Mouse (Mus musculus) lung, embryonic 14.5 days (tissue): Measurements from ENCODE around the gene Fndc5. TPM values are rescaled to one million over a fixed set of nuclear protein-coding genes. Genes with fewer than 3 reads are reported as not detected.

ENCODE experiments used
- ATAC-seq: fragments of 200-750 bp; cut with Nextera tagmentation; 2 replicates; pipeline ENCODE4 v1.8.0; 2017; ENCODE audit warnings: mild to moderate bottlenecking, moderate TSS enrichment, moderate library complexity; ENCODE audit not compliant: insufficient read depth
- DNase-seq: peaks from one replicate; pipeline ENCODE4 v3.0.0-alpha.2; 2015
- H3K27ac ChIP-seq: fragments of 300-500 bp; sonication (generic); 2 replicates; pipeline ENCODE4 v1.5.1; 2014; ENCODE audit warnings: low read depth, mild to moderate bottlenecking, moderate library complexity
- H3K27me3 ChIP-seq: fragments of 300-500 bp; sonication (generic); 2 replicates; pipeline ENCODE4 v1.6.1; 2014; ENCODE audit warnings: low read length, control low read depth; ENCODE audit not compliant: insufficient read depth
- H3K36me3 ChIP-seq: fragments of 300-500 bp; sonication (generic); 2 replicates; pipeline ENCODE4 v1.6.1; 2014; ENCODE audit warnings: control low read depth; ENCODE audit not compliant: insufficient read depth
- H3K4me1 ChIP-seq: fragments of 300-500 bp; sonication (generic); 2 replicates; pipeline ENCODE4 v1.6.1; 2014; ENCODE audit warnings: antibody characterized with exemption, control low read depth; ENCODE audit not compliant: insufficient read depth
- H3K4me2 ChIP-seq: fragments of 300-500 bp; sonication (generic); 2 replicates; pipeline ENCODE4 v1.6.1; 2014; ENCODE audit warnings: mild to moderate bottlenecking
- H3K4me3 ChIP-seq: fragments of 300-500 bp; sonication (generic); 2 replicates; pipeline ENCODE4 v1.5.1; 2014; ENCODE audit warnings: low read depth, low read length
- H3K9ac ChIP-seq: fragments of 300-500 bp; sonication (generic); 2 replicates; pipeline ENCODE4 v1.6.1; 2014
- H3K9me3 ChIP-seq: fragments of 300-500 bp; sonication (generic); 2 replicates; pipeline ENCODE4 v1.6.1; 2016; ENCODE audit warnings: low read depth, low read length, control low read depth
- CTCF ChIP-seq: IDR thresholded peaks from 2 replicates; pipeline ENCODE4 v1.5.1; 2016; ENCODE audit warnings: antibody characterized with exemption, low read depth
- WGBS: fragments of 180-500 bp; shearing (Covaris S2); extraction: QIAGEN DNeasy Blood & Tissue Kit; methylation state at CpG from one replicate; pipeline ENCODE4 v1.1.7; 2014; 5-methylcytosine and 5-hydroxymethylcytosine counted together
- polyA plus RNA-seq: library from polyadenylated mRNA; unstranded; fragments of >200 nt; fragmentation: Nextera tagmentation; extraction: Ambion mirVana; gene quantifications from 2 replicates; pipeline ENCODE4 v1.2.1, GENCODE M21; 2014

The Fndc5 gene
- polyA plus RNA-seq, 1 experiment from 2014 or later, result 2.1 TPM

GRCm38 (mm10) chr4:129117720-129118510, 18.9 kb upstream of the Fndc5 start:
- Histone ChIP-seq H3K4me3 (no peak overlapping the region), H3K9ac (no peak overlapping the region), H3K4me1 (peaks cover under 1% of the 10 kb centered on the region; the same call in 1 of the 2 replicates), H3K4me2 (no peak overlapping the region), H3K27ac (no peak overlapping the region), H3K36me3 (no peaks in the 10 kb centered on the region), H3K9me3 (no peaks in the 10 kb centered on the region), H3K27me3 (peaks cover 34% of the 10 kb centered on the region)
- no peak for ATAC-seq
- WGBS, result 84% methylated on average over 14 of the region's 14 CpGs
- DNase-seq, result no peak
- no peak for TF ChIP-seq CTCF

GRCm38 (mm10) chr4:129119708-129120107, 17.1 kb upstream of the Fndc5 start:
- 61% methylated on average over 10 of the region's 10 CpGs for WGBS
- H3K4me3 ChIP-seq, result no peak overlapping the region
- no peak for TF ChIP-seq CTCF

GRCm38 (mm10) chr4:129120520-129121445, 16.0 kb upstream of the Fndc5 start:
- Histone ChIP-seq H3K9me3 (no peaks in the 10 kb centered on the region), H3K9ac (no peak overlapping the region), H3K27ac (no peak overlapping the region), H3K27me3 (peaks cover 46% of the 10 kb centered on the region), H3K4me1 (peaks cover 2% of the 10 kb centered on the region; the same call in 1 of the 2 replicates), H3K4me3 (peak overlapping the region; percentile 38), H3K36me3 (no peaks in the 10 kb centered on the region), H3K4me2 (peak overlapping the region; percentile 88)
- peak; percentile 59 for TF ChIP-seq CTCF
- peak; percentile 91 for DNase-seq
- WGBS, result 1% methylated on average over 59 of the region's 59 CpGs
- peak; percentile 35 for ATAC-seq

More at GRCm38 (mm10) chr4:129119708-129120107, 17.1 kb upstream of the Fndc5 start:
- ATAC-seq, result no peak
- Histone ChIP-seq H3K27me3 (peaks cover 38% of the 10 kb centered on the region), H3K4me2 (no peak overlapping the region), H3K9ac (no peak overlapping the region), H3K4me1 (no peaks in the 10 kb centered on the region; the same call in 1 of the 2 replicates), H3K9me3 (no peaks in the 10 kb centered on the region), H3K36me3 (no peaks in the 10 kb centered on the region), H3K27ac (no peak overlapping the region)
- no peak for DNase-seq

- WGBS, result under 1% methylated on average over 17 of the region's 17 CpGs
- Histone ChIP-seq H3K27me3 (peaks cover 46% of the 10 kb centered on the region), H3K4me3 (peak within 1 kb of the TSS; percentile 38), H3K4me1 (peaks cover 4% of the 10 kb centered on the region; the same call in 1 of the 2 replicates), H3K9me3 (no peaks in the 10 kb centered on the region), H3K27ac (no peak within 1 kb of the TSS), H3K36me3 (no peaks in the 10 kb centered on the region), H3K9ac (no peak within 1 kb of the TSS), H3K4me2 (peak within 1 kb of the TSS; percentile 88)
- TF ChIP-seq CTCF, result no peak
- no peak for ATAC-seq
- DNase-seq, result no peak
Observed at GRCm38 (mm10) chr4:129121569-129122086, 15.2 kb upstream of the Fndc5 start, which contains the start of gene Hpca. Gene Hpca (minus strand): TSS chr4:129122036.

- no peak overlapping the region for H3K4me2 ChIP-seq
- H3K4me1 ChIP-seq, result peaks cover 4% of the 10 kb centered on the region; the same call in 1 of the 2 replicates
- DNase-seq (no peak), ATAC-seq (no peak)
- TF ChIP-seq CTCF, result no peak
- H3K4me3 ChIP-seq, result no peak overlapping the region
- H3K9me3 ChIP-seq, result no peaks in the 10 kb centered on the region
- H3K27ac ChIP-seq, result no peak overlapping the region
- no peaks in the 10 kb centered on the region for H3K36me3 ChIP-seq
- WGBS, result 24% methylated on average over 9 of the region's 9 CpGs
- H3K9ac ChIP-seq, result no peak overlapping the region
- H3K27me3 ChIP-seq, result peaks cover 46% of the 10 kb centered on the region
Observed at GRCm38 (mm10) chr4:129122107-129122506, 14.7 kb upstream of the Fndc5 start.

GRCm38 (mm10) chr4:129122719-129123118, 14.1 kb upstream of the Fndc5 start:
- DNase-seq, result no peak
- H3K27me3 ChIP-seq, result peaks cover 46% of the 10 kb centered on the region

More at GRCm38 (mm10) chr4:129122719-129123118, 14.1 kb upstream of the Fndc5 start:
- H3K4me1 ChIP-seq, result peaks cover 4% of the 10 kb centered on the region; the same call in 1 of the 2 replicates
- TF ChIP-seq CTCF, result no peak
- no peaks in the 10 kb centered on the region for H3K36me3 ChIP-seq
- ATAC-seq, result no peak
- 18% methylated on average over 8 of the region's 8 CpGs for WGBS
- H3K9ac ChIP-seq, result no peak overlapping the region
- H3K27ac ChIP-seq, result no peak overlapping the region
- H3K4me3 ChIP-seq, result no peak overlapping the region
- H3K4me2 ChIP-seq, result no peak overlapping the region
- no peaks in the 10 kb centered on the region for H3K9me3 ChIP-seq
